Mouse (Mus musculus) T-helper 2 cell (primary cell): ENCODE data around the gene Aaas.

ENCODE experiments used
- in situ Hi-C: fragments of 300-600 bp; cut with MboI, MseI; formaldehyde crosslinking; loops from one replicate; pipeline ENCODE4 v1.15.1; 2025; ENCODE audit warnings: high pct_unique_total_duplicates

Aaas gene

GRCm38 (mm10) chr15:102350138-102350941, at the start of gene Aaas:
Gene Aaas (minus strand): TSS chr15:102350771.
- in situ Hi-C loops: no loop called here

GRCm38 (mm10) chr15:102399229-102400221, 49.0 kb upstream of the Aaas start:
- in situ Hi-C loops: no loop called here

GRCm38 (mm10) chr15:102398629-102399028, 48.1 kb upstream of the Aaas start:
- in situ Hi-C loops: no loop called here

- in situ Hi-C loops: no loop called here
Measured at GRCm38 (mm10) chr15:102395061-102395460, 44.5 kb upstream of the Aaas start.

- in situ Hi-C loops: no loop called here
Measured at GRCm38 (mm10) chr15:102393584-102394014, 43.0 kb upstream of the Aaas start.

- in situ Hi-C loops: no loop called here
Measured at GRCm38 (mm10) chr15:102392520-102392919, 41.9 kb upstream of the Aaas start.

- in situ Hi-C loops: loop anchor here (5.0 kb wide), 1 partner anchor 53 kb away; no protein-coding TSS in a partner anchor
Measured at GRCm38 (mm10) chr15:102388942-102389341, 38.4 kb upstream of the Aaas start.

GRCm38 (mm10) chr15:102386640-102387039, 36.1 kb upstream of the Aaas start:
- in situ Hi-C loops: loop anchor here (5.0 kb wide), 1 partner anchor 56 kb away; no protein-coding TSS in a partner anchor

GRCm38 (mm10) chr15:102383671-102384070, 33.1 kb upstream of the Aaas start:
- in situ Hi-C loops: no loop called here

- in situ Hi-C loops: no loop called here
Measured at GRCm38 (mm10) chr15:102381575-102381974, 31.0 kb upstream of the Aaas start.

- in situ Hi-C loops: loop anchor here (5.0 kb wide), 1 partner anchor 36 kb away; no protein-coding TSS in a partner anchor
Measured at GRCm38 (mm10) chr15:102377810-102378262, 27.3 kb upstream of the Aaas start.

GRCm38 (mm10) chr15:102377163-102377543, 26.6 kb upstream of the Aaas start:
- in situ Hi-C loops: loop anchor here (5.0 kb wide), 1 partner anchor 35 kb away; no protein-coding TSS in a partner anchor

GRCm38 (mm10) chr15:102376453-102377162, 26.0 kb upstream of the Aaas start:
- in situ Hi-C loops: loop anchor here (5.0 kb wide), 1 partner anchor 34 kb away; no protein-coding TSS in a partner anchor

GRCm38 (mm10) chr15:102370727-102371126, 20.2 kb upstream of the Aaas start:
- in situ Hi-C loops: no loop called here

GRCm38 (mm10) chr15:102369972-102370371, 19.4 kb upstream of the Aaas start:
- in situ Hi-C loops: no loop called here

GRCm38 (mm10) chr15:102366733-102367344, 16.3 kb upstream of the Aaas start, which contains the start of gene Sp7:
Gene Sp7 (minus strand): TSS chr15:102367182.
- in situ Hi-C loops: no loop called here

- in situ Hi-C loops: no loop called here
Measured at GRCm38 (mm10) chr15:102366238-102366637, 15.7 kb upstream of the Aaas start.

GRCm38 (mm10) chr15:102364678-102365077, 14.1 kb upstream of the Aaas start:
- in situ Hi-C loops: no loop called here

GRCm38 (mm10) chr15:102362648-102363047, 12.1 kb upstream of the Aaas start:
- in situ Hi-C loops: no loop called here

- in situ Hi-C loops: no loop called here
Measured at GRCm38 (mm10) chr15:102358834-102359233, 8.3 kb upstream of the Aaas start.

- in situ Hi-C loops: no loop called here
Measured at GRCm38 (mm10) chr15:102358126-102358525, 7.6 kb upstream of the Aaas start.
